Mouse (Mus musculus): ENCODE data around the gene Slc35c2. TPM values are rescaled to one million over a fixed set of nuclear protein-coding genes. Genes with fewer than 3 reads are reported as not detected.

Gene Slc35c2
- total RNA-seq, 1 experiment, result 36.4 TPM

- no peak for DNase-seq (ENCODE audit: low read depth, low spot score)
- H3K4me3 ChIP-seq (ENCODE audit: insufficient read depth in 1 of 2, low read depth in 1 of 2, low read length in 2 of 2, poor library complexity in 1 of 2, severe bottlenecking in 1 of 2), result no peak overlapping the region
These were observed 44.4 kb downstream of the Slc35c2 start for GRCm38 (mm10) chr2:165243122-165243720.

DNA sequence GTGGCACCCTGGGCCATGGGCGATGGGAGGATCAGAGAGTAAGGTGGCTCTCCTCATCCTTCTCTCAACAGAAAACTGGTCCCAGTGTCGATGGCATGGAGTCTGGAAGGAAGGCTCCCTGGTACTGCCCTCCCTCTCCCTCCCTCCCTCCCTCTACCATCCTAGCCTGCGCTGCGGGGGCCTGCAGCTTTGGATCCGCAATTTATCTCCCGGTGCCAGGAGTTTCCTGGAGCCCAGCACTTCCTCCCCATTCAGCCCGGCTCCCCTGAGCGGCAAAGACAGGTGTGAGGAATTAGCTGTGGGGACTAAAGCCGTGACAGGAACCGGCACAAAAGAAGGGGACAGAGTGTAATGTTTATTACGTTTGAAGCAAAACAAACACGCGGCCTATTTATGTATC is 45.1 kb downstream of the Slc35c2 start:
- TF ChIP-seq MAFK (IDR thresholded peaks at IDR 0.05; ENCODE audit: insufficient read depth, low read depth, low read length) (no peak), ZNF384 (IDR thresholded peaks at IDR 0.05; ENCODE audit: low read depth, low read length) (no peak), ZC3H11A (IDR thresholded peaks at IDR 0.05; ENCODE audit: borderline replicate concordance, low read depth, low read length) (no peak), CHD2 (IDR thresholded peaks at IDR 0.05; ENCODE audit: low read depth, low read length) (no peak), HCFC1 (IDR thresholded peaks at IDR 0.05; ENCODE audit: borderline replicate concordance, insufficient read depth, low read length) (no peak)
- in situ Hi-C loops (cut with MboI; ENCODE audit: low sequenced_read_pairs in 2 of 2, unreplicated experiment in 2 of 2), result no loop called here
- no peak overlapping the region for H3K9ac ChIP-seq (ENCODE audit: insufficient read depth, low read depth, low read length, poor library complexity, severe bottlenecking)
- DNase-seq (ENCODE audit: low read depth, low spot score), result no peak
- no peak overlapping the region for H3K27ac ChIP-seq (ENCODE audit: insufficient read depth, low read depth, low read length, poor library complexity, severe bottlenecking)
- H3K4me1 ChIP-seq (ENCODE audit: control insufficient read depth in 2 of 2, insufficient read depth in 2 of 2, low read length in 2 of 2, poor library complexity in 1 of 2), result peaks cover 0 to 4% of the 10 kb centered on the region in 2 experiments; a peak in 1 of 4 replicates
- no peaks in the 10 kb centered on the region for H3K36me3 ChIP-seq (ENCODE audit: control insufficient read depth, insufficient read depth, low read length, poor library complexity, severe bottlenecking)
- no peaks in the 10 kb centered on the region for H3K9me3 ChIP-seq (ENCODE audit: control insufficient read depth, insufficient read depth, low read depth, low read length)
- no peak overlapping the region for H3K4me3 ChIP-seq (ENCODE audit: insufficient read depth in 1 of 2, low read depth in 1 of 2, low read length in 2 of 2, poor library complexity in 1 of 2, severe bottlenecking in 1 of 2)

More at GRCm38 (mm10) chr2:165243122-165243720, 44.4 kb downstream of the Slc35c2 start:
- TF ChIP-seq CHD2 (IDR thresholded peaks at IDR 0.05; ENCODE audit: low read depth, low read length) (no peak), HCFC1 (IDR thresholded peaks at IDR 0.05; ENCODE audit: borderline replicate concordance, insufficient read depth, low read length) (no peak), ZC3H11A (IDR thresholded peaks at IDR 0.05; ENCODE audit: borderline replicate concordance, low read depth, low read length) (no peak), MAFK (IDR thresholded peaks at IDR 0.05; ENCODE audit: insufficient read depth, low read depth, low read length) (no peak), ZNF384 (IDR thresholded peaks at IDR 0.05; ENCODE audit: low read depth, low read length) (no peak)
- in situ Hi-C loops (cut with MboI; ENCODE audit: low sequenced_read_pairs in 2 of 2, unreplicated experiment in 2 of 2), result no loop called here
- H3K4me1 ChIP-seq (ENCODE audit: control insufficient read depth in 2 of 2, insufficient read depth in 2 of 2, low read length in 2 of 2, poor library complexity in 1 of 2), result peaks cover 0 to 4% of the 10 kb centered on the region in 2 experiments; a peak in 1 of 4 replicates
- H3K36me3 ChIP-seq (ENCODE audit: control insufficient read depth, insufficient read depth, low read length, poor library complexity, severe bottlenecking), result no peaks in the 10 kb centered on the region
- H3K9me3 ChIP-seq (ENCODE audit: control insufficient read depth, insufficient read depth, low read depth, low read length), result no peaks in the 10 kb centered on the region
- no peak overlapping the region; the same call in 1 of the 2 replicates for H3K27ac ChIP-seq (ENCODE audit: insufficient read depth, low read depth, low read length, poor library complexity, severe bottlenecking)
- H3K9ac ChIP-seq (ENCODE audit: insufficient read depth, low read depth, low read length, poor library complexity, severe bottlenecking), result no peak overlapping the region

DNA sequence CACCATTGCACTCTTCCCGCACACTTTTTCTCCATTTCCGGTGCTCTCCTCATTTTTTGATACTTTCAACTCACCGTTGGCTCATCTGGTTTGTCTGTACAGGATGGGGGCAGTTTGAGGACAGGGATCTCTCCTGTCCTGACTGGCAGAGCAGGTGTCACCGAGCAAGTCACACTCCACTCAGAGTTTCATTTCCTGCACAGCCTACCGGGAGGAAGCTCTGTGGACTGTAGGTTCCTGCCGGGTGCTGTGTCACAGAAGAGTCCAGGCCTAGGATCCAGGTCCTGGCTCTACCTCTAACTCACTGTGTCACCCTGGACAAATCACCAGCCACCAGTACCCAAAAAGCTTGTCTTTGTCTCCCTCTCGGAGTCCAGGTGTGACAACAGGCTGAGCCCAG is 45.9 kb downstream of the Slc35c2 start:
- H3K36me3 ChIP-seq (ENCODE audit: control insufficient read depth, insufficient read depth, low read length, poor library complexity, severe bottlenecking), result no peaks in the 10 kb centered on the region
- no peak for TF ChIP-seq HCFC1 (IDR thresholded peaks at IDR 0.05; ENCODE audit: borderline replicate concordance, insufficient read depth, low read length)
- H3K9ac ChIP-seq (ENCODE audit: insufficient read depth, low read depth, low read length, poor library complexity, severe bottlenecking), result no peak overlapping the region
- in situ Hi-C loops (cut with MboI; ENCODE audit: low sequenced_read_pairs in 2 of 2, unreplicated experiment in 2 of 2), result no loop called here
- no peak for DNase-seq (ENCODE audit: low read depth, low spot score)
- H3K4me1 ChIP-seq (ENCODE audit: control insufficient read depth in 2 of 2, insufficient read depth in 2 of 2, low read length in 2 of 2, poor library complexity in 1 of 2), result peaks cover 0 to 3% of the 10 kb centered on the region in 2 experiments; a peak in 1 of 4 replicates
- no peak overlapping the region for H3K4me3 ChIP-seq (ENCODE audit: insufficient read depth in 1 of 2, low read depth in 1 of 2, low read length in 2 of 2, poor library complexity in 1 of 2, severe bottlenecking in 1 of 2)
- H3K27ac ChIP-seq (ENCODE audit: insufficient read depth, low read depth, low read length, poor library complexity, severe bottlenecking), result no peak overlapping the region
- no peaks in the 10 kb centered on the region for H3K9me3 ChIP-seq (ENCODE audit: control insufficient read depth, insufficient read depth, low read depth, low read length)

- TF ChIP-seq CHD2 (IDR thresholded peaks at IDR 0.05; ENCODE audit: low read depth, low read length) (no peak), ZNF384 (IDR thresholded peaks at IDR 0.05; ENCODE audit: low read depth, low read length) (no peak), ZC3H11A (IDR thresholded peaks at IDR 0.05; ENCODE audit: borderline replicate concordance, low read depth, low read length) (no peak), MAFK (IDR thresholded peaks at IDR 0.05; ENCODE audit: insufficient read depth, low read depth, low read length) (no peak), HCFC1 (IDR thresholded peaks at IDR 0.05; ENCODE audit: borderline replicate concordance, insufficient read depth, low read length) (no peak)
- no peaks in the 10 kb centered on the region for H3K36me3 ChIP-seq (ENCODE audit: control insufficient read depth, insufficient read depth, low read length, poor library complexity, severe bottlenecking)
- no peak overlapping the region for H3K9ac ChIP-seq (ENCODE audit: insufficient read depth, low read depth, low read length, poor library complexity, severe bottlenecking)
- in situ Hi-C loops (cut with MboI; ENCODE audit: low sequenced_read_pairs in 2 of 2, unreplicated experiment in 2 of 2), result no loop called here
- no peak overlapping the region for H3K27ac ChIP-seq (ENCODE audit: insufficient read depth, low read depth, low read length, poor library complexity, severe bottlenecking)
- DNase-seq (ENCODE audit: low read depth, low spot score), result no peak
- no peaks in the 10 kb centered on the region for H3K4me1 ChIP-seq (ENCODE audit: control insufficient read depth in 2 of 2, insufficient read depth in 2 of 2, low read length in 2 of 2, poor library complexity in 1 of 2)
- H3K9me3 ChIP-seq (ENCODE audit: control insufficient read depth, insufficient read depth, low read depth, low read length), result no peaks in the 10 kb centered on the region
- H3K4me3 ChIP-seq (ENCODE audit: insufficient read depth in 1 of 2, low read depth in 1 of 2, low read length in 2 of 2, poor library complexity in 1 of 2, severe bottlenecking in 1 of 2), result no peak overlapping the region
These were observed 47.3 kb downstream of the Slc35c2 start for GRCm38 (mm10) chr2:165240371-165240770.
